ENCODE assay signal across 8 mouse cellular contexts in the genomic region with DNA sequence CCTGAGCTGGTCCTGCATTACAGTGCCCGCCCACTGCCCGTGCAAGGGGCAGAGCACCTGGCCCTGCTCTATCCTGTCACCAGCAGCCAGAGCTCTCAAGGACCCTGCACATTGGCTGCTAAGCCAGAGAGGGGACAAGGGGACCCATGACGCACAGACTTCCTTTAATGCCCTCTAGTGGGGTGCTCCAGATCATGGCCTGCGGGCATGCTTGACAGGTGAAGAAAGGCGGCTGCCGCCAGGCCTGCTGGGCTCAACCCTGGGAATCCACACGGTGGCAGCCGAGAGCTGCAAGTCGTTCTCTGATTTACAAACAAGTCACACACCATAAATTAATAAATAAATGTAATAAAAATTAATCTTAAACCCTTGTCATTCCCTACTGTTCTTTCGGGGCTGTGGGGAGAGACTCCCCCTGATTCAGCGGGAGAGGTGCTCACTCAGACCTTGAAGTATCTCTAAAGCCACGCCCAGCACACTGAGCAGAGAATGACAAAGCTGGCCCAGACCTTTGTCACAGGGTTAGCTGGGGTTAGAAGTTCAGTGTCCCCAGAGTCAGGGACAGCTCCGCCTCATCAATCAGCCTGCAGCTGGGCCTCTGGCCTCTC. TPM values are rescaled to one million over a fixed set of nuclear protein-coding genes. Genes with fewer than 3 reads are reported as not detected.
DNase-seq lines count a peak whose midpoint lies in the region; ATAC-seq lines count a peak whose summit lies in the region.

No protein-coding gene starts in this region.

- peaks cover 22% of the 10 kb centered on the region for H3K36me3 ChIP-seq in limb, embryonic 10.5 days
- no peaks in the 10 kb centered on the region for H3K36me3 ChIP-seq in midbrain, embryonic 11.5 days (ENCODE audit: control insufficient read depth, insufficient read depth, low read length)

- peak; percentile 79 for ATAC-seq in midbrain, embryonic 11.5 days (ENCODE audit: low FRiP score)

- H3K9ac ChIP-seq in midbrain, embryonic 11.5 days (ENCODE audit: low read length) = no peak overlapping the region

- peaks cover 13% of the 10 kb centered on the region for H3K27me3 ChIP-seq in limb, embryonic 10.5 days (ENCODE audit: low read depth, poor library complexity, severe bottlenecking)
- H3K27me3 ChIP-seq in midbrain, embryonic 11.5 days (ENCODE audit: control insufficient read depth, insufficient read depth, low read length) = no peaks in the 10 kb centered on the region; the same call in 1 of the 2 replicates

- H3K9me3 ChIP-seq in limb, embryonic 10.5 days (replicated peaks) = no peaks in the 10 kb centered on the region
- no peaks in the 10 kb centered on the region for H3K9me3 ChIP-seq in midbrain, embryonic 11.5 days (ENCODE audit: control insufficient read depth, low read length)

- WGBS in limb, embryonic 10.5 days = 16% methylated on average over 13 of the region's 13 CpGs
- WGBS in midbrain, embryonic 11.5 days = 21% methylated on average over 13 of the region's 13 CpGs

- DNase-seq in layer of hippocampus, adult 11-12 months (ENCODE audit: low spot score) = peak; percentile 80
- no peak for DNase-seq in layer of hippocampus, adult 9-11 months
- DNase-seq in cerebellum, adult 9-11 months = peak; percentile 87
- DNase-seq in frontal cortex, postnatal 36 days (ENCODE audit: low spot score in 2 of 2) = peak; percentile 68 to 77
- DNase-seq in induced T-regulatory cell, adult 2 months (ENCODE audit: low read depth) = peak; percentile 84
- DNase-seq in limb, embryonic 10.5 days (ENCODE audit: low spot score) = peak; percentile 85
- DNase-seq in midbrain, embryonic 11.5 days (ENCODE audit: low spot score, missing footprints) = peak; percentile 91
- peak; percentile 81 for DNase-seq in right cerebral cortex, postnatal 4 days

- no peak overlapping the region for H3K27ac ChIP-seq in limb, embryonic 10.5 days
- peak overlapping the region; percentile 30; the same call in 1 of the 2 replicates for H3K27ac ChIP-seq in midbrain, embryonic 11.5 days (ENCODE audit: low read depth, low read length)

- H3K4me1 ChIP-seq in limb, embryonic 10.5 days = peaks cover 12% of the 10 kb centered on the region
- peaks cover 6% of the 10 kb centered on the region for H3K4me1 ChIP-seq in midbrain, embryonic 11.5 days (ENCODE audit: control insufficient read depth, insufficient read depth, low read length)

- no peak overlapping the region for H3K4me2 ChIP-seq in midbrain, embryonic 11.5 days

- no peak overlapping the region for H3K4me3 ChIP-seq in limb, embryonic 10.5 days
- H3K4me3 ChIP-seq in midbrain, embryonic 11.5 days (ENCODE audit: low read depth, low read length) = no peak overlapping the region

RNA-seq across cellular contexts. Expression of a gene that starts 6.1 kb away (rescaled TPM):
- 23.6 and 39.7 TPM in 2 replicates for polyA plus RNA-seq in limb, embryonic 10.5 days (2016; fragmentation: Nextera tagmentation; extraction: Ambion mirVana)
- polyA plus RNA-seq in midbrain, embryonic 11.5 days (2014; fragmentation: Nextera tagmentation; extraction: Ambion mirVana) = 81.9 and 89.1 TPM in 2 replicates

RNA-seq across cellular contexts. Expression of a gene that starts 9.9 kb away (rescaled TPM):
- polyA plus RNA-seq in limb, embryonic 10.5 days (2016; fragmentation: Nextera tagmentation; extraction: Ambion mirVana) = 44.0 and 56.6 TPM in 2 replicates
- 61.2 and 65.6 TPM in 2 replicates for polyA plus RNA-seq in midbrain, embryonic 11.5 days (2014; fragmentation: Nextera tagmentation; extraction: Ambion mirVana)

RNA-seq across cellular contexts. Expression of a gene that starts 17.5 kb away (rescaled TPM):
- 27.7 and 28.5 TPM in 2 replicates for polyA plus RNA-seq in limb, embryonic 10.5 days (2016; fragmentation: Nextera tagmentation; extraction: Ambion mirVana)
- 21.3 and 24.4 TPM in 2 replicates for polyA plus RNA-seq in midbrain, embryonic 11.5 days (2014; fragmentation: Nextera tagmentation; extraction: Ambion mirVana)

RNA-seq across cellular contexts. Expression of a gene that starts 23.9 kb away (rescaled TPM):
- polyA plus RNA-seq in limb, embryonic 10.5 days (2016; fragmentation: Nextera tagmentation; extraction: Ambion mirVana) = 0.90 and 1.1 TPM in 2 replicates
- 2.1 and 2.7 TPM in 2 replicates for polyA plus RNA-seq in midbrain, embryonic 11.5 days (2014; fragmentation: Nextera tagmentation; extraction: Ambion mirVana)

RNA-seq across cellular contexts. Expression of a gene that starts 27.1 kb away (rescaled TPM):
- polyA plus RNA-seq in limb, embryonic 10.5 days (2016; fragmentation: Nextera tagmentation; extraction: Ambion mirVana) = 3.9 and 5.0 TPM in 2 replicates
- polyA plus RNA-seq in midbrain, embryonic 11.5 days (2014; fragmentation: Nextera tagmentation; extraction: Ambion mirVana) = 6.3 and 6.7 TPM in 2 replicates
